Mouse (Mus musculus) thymus, adult 2 months (tissue): ENCODE measurements around the gene Bcl2l15.

Source experiments
- CTCF ChIP-seq: fragments of 200-500 bp; IDR thresholded peaks from 2 replicates; pipeline ENCODE4 v1.5.1; 2012; ENCODE audit warnings: mild to moderate bottlenecking, control low read depth, low read length, moderate library complexity, borderline replicate concordance; ENCODE audit not compliant: control insufficient read depth, poor library complexity, insufficient read depth; ENCODE audit errors: extremely low read depth
- POLR2A ChIP-seq: fragments of 200-500 bp; IDR thresholded peaks from 2 replicates; pipeline ENCODE4 v1.6.1; 2012; ENCODE audit warnings: mild to moderate bottlenecking, low read length, control low read depth, moderate library complexity; ENCODE audit not compliant: control insufficient read depth, poor library complexity, insufficient read depth; ENCODE audit errors: extremely low read depth

GRCm38 (mm10) chr3:103802861-103803260, 29.5 kb upstream of the Bcl2l15 start:
- TF ChIP-seq CTCF (no peak), POLR2A (no peak)
